Mouse (Mus musculus) kidney, embryonic 16.5 days (tissue): ENCODE results near the gene Rsbn1l. TPM values are rescaled to one million over a fixed set of nuclear protein-coding genes. Genes with fewer than 3 reads are reported as not detected.

ENCODE experiments used
- ATAC-seq: fragments of 200-750 bp; cut with Nextera tagmentation; 2 replicates; pipeline ENCODE4 v1.8.0; 2017; ENCODE audit warnings: moderate TSS enrichment; ENCODE audit not compliant: low FRiP score, low TSS enrichment
- H3K27ac ChIP-seq: fragments of 300-500 bp; sonication (generic); 2 replicates; pipeline ENCODE4 v1.5.1; 2014; ENCODE audit warnings: low read length
- H3K27me3 ChIP-seq: fragments of 300-500 bp; sonication (generic); 2 replicates; pipeline ENCODE4 v1.6.1; 2014; ENCODE audit warnings: low read length, control low read depth, mixed read lengths; ENCODE audit not compliant: insufficient read depth
- H3K36me3 ChIP-seq: fragments of 300-500 bp; sonication (generic); 2 replicates; pipeline ENCODE4 v1.6.1; 2014; ENCODE audit warnings: low read length, control low read depth, mixed read lengths; ENCODE audit not compliant: insufficient read depth
- H3K4me1 ChIP-seq: fragments of 300-500 bp; sonication (generic); 2 replicates; pipeline ENCODE4 v1.6.1; 2014; ENCODE audit warnings: low read length, control low read depth, mixed read lengths; ENCODE audit not compliant: insufficient read depth
- H3K4me2 ChIP-seq: fragments of 300-500 bp; sonication (generic); replicated peaks from 2 replicates; pipeline ENCODE4 v1.6.1; 2014; ENCODE audit warnings: low read depth, low read length
- H3K4me3 ChIP-seq: fragments of 300-500 bp; sonication (generic); 2 replicates; pipeline ENCODE4 v1.5.1; 2014; ENCODE audit warnings: mild to moderate bottlenecking, low read length
- H3K9ac ChIP-seq: fragments of 300-500 bp; sonication (generic); replicated peaks from 2 replicates; pipeline ENCODE4 v1.6.1; 2014; ENCODE audit warnings: low read length
- H3K9me3 ChIP-seq: fragments of 300-500 bp; sonication (generic); 2 replicates; pipeline ENCODE4 v1.6.1; 2016; ENCODE audit warnings: low read length, control low read depth
- WGBS: fragments of 180-500 bp; shearing (Covaris S2); extraction: QIAGEN DNeasy Blood & Tissue Kit; methylation state at CpG from one replicate; pipeline ENCODE4 v1.1.7; 2014; 5-methylcytosine and 5-hydroxymethylcytosine counted together
- polyA plus RNA-seq: library from polyadenylated mRNA; unstranded; fragments of >200 nt; fragmentation: Nextera tagmentation; extraction: Ambion mirVana; gene quantifications from 2 replicates; pipeline ENCODE4 v1.2.1, GENCODE M21; 2015

Rsbn1l gene
- polyA plus RNA-seq, 1 experiment from 2014 or later = 4.5 TPM

DNA sequence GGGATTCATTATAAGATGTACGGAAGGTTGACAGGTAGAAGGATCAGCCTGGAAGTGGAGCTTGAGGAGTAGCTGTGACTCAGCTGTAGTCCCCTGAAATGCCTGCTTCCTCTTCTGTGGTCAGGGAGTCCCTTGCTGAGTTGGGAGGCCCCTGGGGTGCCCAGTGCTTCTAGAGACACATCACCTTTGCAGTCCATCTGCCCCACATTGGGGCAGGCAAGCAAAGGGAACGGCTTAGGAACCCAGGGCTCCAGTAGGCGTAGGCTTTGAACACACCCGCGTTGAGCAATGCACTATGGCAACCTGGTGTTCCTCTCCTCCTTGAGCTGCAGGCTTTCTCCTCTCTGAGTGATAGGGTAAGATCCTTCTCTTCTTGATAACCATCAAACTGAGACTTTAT is 16.9 kb upstream of the Rsbn1l start:
- Histone ChIP-seq H3K36me3 (no peaks in the 10 kb centered on the region), H3K4me3 (no peak overlapping the region), H3K4me2 (no peak overlapping the region), H3K27me3 (no peaks in the 10 kb centered on the region), H3K9me3 (no peaks in the 10 kb centered on the region), H3K27ac (no peak overlapping the region), H3K9ac (no peak overlapping the region), H3K4me1 (no peaks in the 10 kb centered on the region)
- 71% methylated on average over 5 of the region's 5 CpGs for WGBS
- no peak for ATAC-seq

DNA sequence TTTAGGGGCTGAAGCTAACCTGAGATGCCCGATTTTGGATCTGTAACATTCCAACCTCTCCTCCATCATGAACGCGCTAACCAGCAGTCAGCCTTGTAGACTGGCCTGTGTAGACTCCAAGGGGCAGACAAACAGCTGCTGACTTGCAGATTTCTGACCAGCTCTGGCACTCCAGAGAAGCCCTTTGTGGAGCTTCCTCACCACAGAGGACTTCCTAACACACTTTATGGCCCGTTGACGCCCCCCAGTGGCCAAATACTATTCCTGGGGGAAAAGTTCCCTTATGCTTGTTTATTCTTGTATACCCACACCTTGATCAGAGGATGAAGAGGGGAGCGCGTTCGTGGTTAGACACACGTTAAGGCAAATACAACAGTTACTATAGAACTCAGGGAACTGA is 12.8 kb upstream of the Rsbn1l start:
- Histone ChIP-seq H3K36me3 (no peaks in the 10 kb centered on the region), H3K9me3 (no peaks in the 10 kb centered on the region), H3K4me3 (no peak overlapping the region), H3K4me1 (no peaks in the 10 kb centered on the region), H3K4me2 (no peak overlapping the region), H3K27me3 (no peaks in the 10 kb centered on the region), H3K9ac (no peak overlapping the region), H3K27ac (no peak overlapping the region)
- ATAC-seq = peak; percentile 50; the same call in 1 of the 2 replicates
- WGBS = 63% methylated on average over 9 of the region's 9 CpGs

DNA sequence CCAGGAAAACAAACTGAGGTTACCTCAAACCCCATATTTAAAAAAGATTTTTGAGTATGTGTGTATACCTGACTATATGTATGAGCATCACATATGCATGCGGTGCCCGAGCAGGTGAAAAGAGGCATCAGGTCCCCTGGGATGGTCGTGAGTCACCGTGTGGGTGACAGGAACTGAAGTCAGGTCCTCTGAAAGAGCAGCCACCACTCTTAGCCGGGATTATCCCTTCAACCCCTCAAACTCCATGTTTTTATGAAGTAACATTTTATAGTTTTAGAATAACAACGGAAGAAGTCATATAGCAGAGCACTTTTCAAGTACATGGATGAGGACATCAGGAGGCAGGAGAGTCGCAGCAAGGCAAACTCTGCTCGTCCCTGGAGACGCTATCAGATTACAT is 12.3 kb upstream of the Rsbn1l start:
- Histone ChIP-seq H3K27ac (no peak overlapping the region; the same call in 1 of the 2 replicates), H3K4me3 (no peak overlapping the region), H3K27me3 (no peaks in the 10 kb centered on the region), H3K4me1 (no peaks in the 10 kb centered on the region), H3K9ac (no peak overlapping the region), H3K9me3 (no peaks in the 10 kb centered on the region), H3K4me2 (no peak overlapping the region), H3K36me3 (no peaks in the 10 kb centered on the region)
- 50% methylated on average over 9 of the region's 9 CpGs for WGBS
- ATAC-seq = peak; percentile 33

DNA sequence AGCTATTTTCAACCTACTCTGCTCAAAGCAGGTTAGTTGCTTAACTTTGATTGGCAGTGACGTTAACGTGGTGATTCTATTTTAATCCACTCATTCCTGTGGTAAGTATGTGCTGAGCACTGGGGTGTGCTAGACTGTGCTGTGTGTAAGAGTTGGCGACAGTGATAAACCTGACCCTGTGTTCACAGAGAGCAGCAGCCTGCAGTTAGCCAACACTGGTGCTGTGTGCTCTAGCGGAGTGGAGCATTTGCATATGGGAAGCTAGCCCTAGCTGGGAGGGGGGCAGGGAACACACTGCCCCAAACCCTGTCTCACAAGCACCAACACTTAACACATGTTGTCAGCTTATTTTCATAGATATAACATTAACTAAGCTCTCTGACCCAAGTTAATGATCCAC is 11.7 kb upstream of the Rsbn1l start:
- no peaks in the 10 kb centered on the region for H3K27me3 ChIP-seq
- no peaks in the 10 kb centered on the region for H3K36me3 ChIP-seq
- H3K4me1 ChIP-seq = no peaks in the 10 kb centered on the region
- H3K4me3 ChIP-seq = no peak overlapping the region
- no peak overlapping the region for H3K9ac ChIP-seq
- 25% methylated on average over 4 of the region's 4 CpGs for WGBS
- ATAC-seq = peak; percentile 95
- 0 out of 2 replicates have a peak overlapping the region, but pooled peaks have one; percentile 55 for H3K27ac ChIP-seq
- no peaks in the 10 kb centered on the region for H3K9me3 ChIP-seq
- H3K4me2 ChIP-seq = no peak overlapping the region

DNA sequence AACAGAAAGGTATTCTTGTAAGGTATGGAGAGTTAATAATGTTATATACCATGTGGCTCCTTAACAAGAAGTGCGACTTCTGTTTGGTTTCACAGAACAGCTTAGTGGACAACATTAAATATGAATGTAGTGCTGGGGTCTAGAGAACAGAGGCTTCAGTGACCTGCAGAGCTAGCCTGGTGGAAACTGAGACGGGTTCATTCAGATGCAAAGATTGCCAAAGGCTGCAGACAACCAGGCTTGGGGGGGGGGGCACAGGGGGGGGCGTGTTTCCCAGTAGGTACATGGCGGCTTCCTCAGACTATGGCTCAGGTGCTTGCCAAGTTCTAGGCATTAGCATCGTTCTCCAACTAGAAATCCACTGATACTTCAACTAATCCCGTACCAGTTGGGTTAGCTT is 8.2 kb upstream of the Rsbn1l start:
- no peaks in the 10 kb centered on the region for H3K27me3 ChIP-seq
- H3K36me3 ChIP-seq = 0 out of 2 replicates have a peak, but pooled peaks cover 3% of the 10 kb centered on the region
- no peaks in the 10 kb centered on the region for H3K9me3 ChIP-seq
- H3K4me2 ChIP-seq = no peak overlapping the region
- H3K9ac ChIP-seq = no peak overlapping the region
- ATAC-seq = no peak
- WGBS = 76% methylated on average over 6 of the region's 6 CpGs
- H3K4me1 ChIP-seq = no peaks in the 10 kb centered on the region
- H3K27ac ChIP-seq = no peak overlapping the region
- H3K4me3 ChIP-seq = no peak overlapping the region

DNA sequence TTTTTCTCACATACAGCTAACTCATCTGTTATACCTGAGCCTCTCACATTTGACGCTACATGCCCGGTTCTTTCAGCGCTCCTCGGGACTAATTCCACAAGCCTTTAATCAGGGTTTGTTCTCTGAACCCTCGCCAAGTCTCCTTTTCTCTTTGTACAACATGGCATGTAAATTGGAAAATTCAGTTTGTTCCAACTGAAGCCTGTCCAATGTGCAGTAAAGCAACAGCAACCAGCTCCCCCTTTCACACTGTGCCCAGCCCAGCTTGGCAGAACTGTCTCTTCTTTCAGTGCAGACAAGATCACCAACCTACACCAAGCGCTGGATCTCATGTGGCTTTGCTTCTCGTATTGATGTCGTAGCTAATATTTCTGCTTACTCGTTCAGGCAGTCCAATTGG is 7.1 kb upstream of the Rsbn1l start:
- H3K9me3 ChIP-seq = no peaks in the 10 kb centered on the region
- no peak overlapping the region for H3K27ac ChIP-seq
- no peaks in the 10 kb centered on the region for H3K27me3 ChIP-seq
- no peak overlapping the region for H3K4me3 ChIP-seq
- H3K36me3 ChIP-seq = 0 out of 2 replicates have a peak, but pooled peaks cover 3% of the 10 kb centered on the region
- no peak for ATAC-seq
- H3K9ac ChIP-seq = no peak overlapping the region
- WGBS = 96% methylated on average over 9 of the region's 9 CpGs
- no peaks in the 10 kb centered on the region for H3K4me1 ChIP-seq
- H3K4me2 ChIP-seq = no peak overlapping the region

DNA sequence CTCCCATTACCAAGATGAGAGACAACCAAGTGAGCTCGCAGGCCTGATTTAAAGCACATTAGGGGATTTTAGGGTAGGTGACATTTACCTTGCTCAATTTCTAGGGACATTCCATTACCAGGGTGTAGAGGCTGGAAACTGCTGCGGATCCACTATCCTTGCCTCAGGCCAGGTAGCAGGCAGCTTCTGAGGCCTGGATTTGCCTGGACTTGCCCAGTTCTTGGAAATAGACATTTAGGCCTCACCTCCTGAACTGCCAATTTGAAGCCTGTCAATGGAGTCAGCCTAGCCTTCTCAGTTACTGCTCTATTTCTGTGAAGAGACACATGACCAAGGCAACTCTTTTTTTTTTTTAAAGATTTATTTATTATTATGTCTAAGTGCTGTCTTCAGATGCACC is 4.7 kb upstream of the Rsbn1l start:
- ATAC-seq = no peak
- no peak overlapping the region for H3K4me3 ChIP-seq
- peaks cover 4% of the 10 kb centered on the region; the same call in 1 of the 2 replicates for H3K9me3 ChIP-seq
- WGBS = 94% methylated on average over 2 of the region's 2 CpGs
- H3K36me3 ChIP-seq = peaks cover 12% of the 10 kb centered on the region; the same call in 1 of the 2 replicates
- no peak overlapping the region for H3K9ac ChIP-seq
- H3K4me1 ChIP-seq = no peaks in the 10 kb centered on the region
- no peaks in the 10 kb centered on the region for H3K27me3 ChIP-seq
- no peak overlapping the region for H3K27ac ChIP-seq
- no peak overlapping the region for H3K4me2 ChIP-seq

DNA sequence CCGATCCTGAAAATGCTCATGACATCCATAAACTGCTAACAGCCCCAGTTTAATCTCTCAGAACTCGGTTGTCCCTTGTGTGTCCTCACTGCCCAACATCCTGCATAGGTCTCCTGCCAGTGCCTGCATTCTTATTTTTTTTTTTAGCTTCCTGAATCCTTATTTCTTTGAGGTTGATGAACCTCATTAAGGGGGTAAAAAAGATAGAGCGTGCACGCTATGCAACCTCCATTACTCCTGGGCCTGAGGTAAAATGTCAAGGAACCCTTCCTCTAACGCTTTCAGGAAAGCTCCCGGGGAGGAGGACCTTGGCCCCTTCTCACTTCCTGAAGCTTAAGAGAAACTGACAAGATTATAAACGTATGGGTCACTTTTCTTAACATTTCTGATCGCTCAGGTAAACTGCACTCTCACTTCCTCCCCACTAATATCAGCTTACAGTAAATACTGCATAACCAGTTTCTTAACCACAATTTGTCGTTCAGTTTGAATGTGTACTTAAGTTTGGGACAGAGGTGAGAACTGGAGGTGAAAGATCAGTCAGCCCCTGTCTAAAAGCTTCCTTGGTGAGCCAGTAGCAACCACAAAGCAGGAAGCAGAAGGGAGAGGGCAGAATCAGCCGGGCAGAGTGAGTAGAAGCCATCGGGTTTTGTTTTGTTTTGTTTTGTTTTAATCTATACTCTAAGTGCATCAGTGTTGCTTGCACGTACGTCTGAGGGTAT is 923 bp downstream of the Rsbn1l start:
- Histone ChIP-seq H3K4me2 (no peak overlapping the region), H3K27me3 (no peaks in the 10 kb centered on the region), H3K27ac (no peak overlapping the region), H3K36me3 (peaks cover 9% of the 10 kb centered on the region; the same call in 1 of the 2 replicates), H3K4me3 (no peak overlapping the region), H3K9ac (no peak overlapping the region), H3K9me3 (peaks cover 4% of the 10 kb centered on the region; the same call in 1 of the 2 replicates), H3K4me1 (peaks cover 5% of the 10 kb centered on the region; the same call in 1 of the 2 replicates)
- 47% methylated on average over 13 of the region's 13 CpGs for WGBS
- ATAC-seq = no peak

DNA sequence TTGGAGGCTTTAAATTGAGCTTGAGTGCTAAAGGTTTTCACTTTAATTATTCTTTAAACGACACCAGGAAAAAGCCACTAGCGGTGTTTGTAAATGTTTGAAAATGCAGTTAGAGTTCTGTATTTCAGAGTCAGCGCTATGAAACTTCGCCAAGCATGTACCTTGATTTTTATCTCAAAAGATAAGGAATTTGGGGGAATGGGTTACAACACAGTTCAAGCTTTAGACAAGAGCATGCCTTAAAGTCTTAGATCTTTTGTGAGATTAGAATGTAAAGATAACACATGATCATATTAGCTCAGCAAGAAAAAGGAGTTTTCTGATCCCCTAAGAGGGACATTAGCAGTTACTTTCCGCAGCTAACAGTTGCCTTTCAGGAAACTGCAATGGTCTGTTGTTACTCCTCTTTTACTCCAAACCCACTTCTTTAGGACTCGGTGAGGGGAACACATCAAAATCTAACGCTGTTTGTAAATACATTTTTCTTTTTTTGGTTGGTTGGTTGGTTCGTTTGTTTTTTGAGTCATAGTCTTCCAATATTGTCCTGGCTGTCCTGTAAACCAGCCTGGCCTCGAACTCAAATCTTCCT is 3.8 kb downstream of the Rsbn1l start:
- ATAC-seq = no peak
- Histone ChIP-seq H3K9me3 (peaks cover 4% of the 10 kb centered on the region; the same call in 1 of the 2 replicates), H3K36me3 (peaks cover 4% of the 10 kb centered on the region; the same call in 1 of the 2 replicates), H3K27me3 (no peaks in the 10 kb centered on the region), H3K4me3 (peak overlapping the region; percentile 90), H3K4me1 (peaks cover 18% of the 10 kb centered on the region), H3K4me2 (peak overlapping the region; percentile 54), H3K27ac (peak overlapping the region; percentile 99), H3K9ac (peak overlapping the region; percentile 81)
- WGBS = 17% methylated on average over 9 of the region's 9 CpGs
